Mouse (Mus musculus): ENCODE data around the gene Lbhd2.

Lbhd2 gene

GRCm38 (mm10) chr12:111447898-111448760 is 41.5 kb downstream of the Lbhd2 start:
- no peak for DNase-seq (ENCODE audit: low spot score)

GRCm38 (mm10) chr12:111448931-111449705 is 42.5 kb downstream of the Lbhd2 start:
- no peak for DNase-seq (ENCODE audit: low spot score)

- DNase-seq (ENCODE audit: low spot score): no peak
Measured at GRCm38 (mm10) chr12:111450359-111450758, 43.8 kb downstream of the Lbhd2 start.

DNA sequence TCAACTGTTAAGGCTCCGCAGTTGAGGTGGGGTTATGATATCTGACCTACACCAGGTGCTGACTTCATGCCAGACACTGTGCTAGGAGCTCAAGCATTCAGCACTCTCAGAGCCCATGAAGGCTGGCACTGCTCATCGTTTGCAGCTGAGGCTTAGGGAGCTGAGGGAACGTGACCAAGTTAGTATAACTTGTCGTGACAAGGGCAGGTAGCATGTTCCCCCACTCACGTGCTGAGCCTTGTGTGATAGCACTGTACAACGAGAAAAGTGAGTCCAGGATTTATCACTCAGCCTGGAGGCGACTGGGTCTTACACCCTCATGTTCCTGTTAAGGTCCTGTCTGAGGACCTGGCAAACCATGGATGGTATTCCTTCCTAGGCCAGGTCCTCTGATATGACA is 45.0 kb downstream of the Lbhd2 start:
- no peak for DNase-seq (ENCODE audit: low spot score)

DNA sequence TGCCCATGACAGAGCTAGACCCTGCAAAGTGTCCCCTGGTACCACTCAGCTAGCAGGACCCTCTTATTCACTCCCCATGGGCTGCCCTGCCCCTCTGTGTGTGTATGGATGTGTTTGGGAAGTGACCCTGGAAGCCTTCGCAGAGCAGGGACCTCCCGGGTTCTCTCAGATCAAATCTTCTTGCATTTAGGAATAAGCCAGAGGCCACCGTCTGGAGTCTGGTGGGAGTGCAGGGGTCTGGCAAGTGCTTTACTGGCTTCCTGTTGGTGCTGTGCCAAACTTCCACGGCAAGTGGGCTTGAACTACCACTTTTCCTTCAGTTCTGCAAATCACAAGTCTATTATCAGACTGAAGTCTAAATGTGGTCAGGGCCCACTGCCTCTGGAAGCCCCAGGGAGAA is 47.4 kb downstream of the Lbhd2 start:
- no peak for DNase-seq (ENCODE audit: low spot score)

GRCm38 (mm10) chr12:111454543-111455280 is 48.1 kb downstream of the Lbhd2 start:
- no peak for DNase-seq (ENCODE audit: low spot score)

DNA sequence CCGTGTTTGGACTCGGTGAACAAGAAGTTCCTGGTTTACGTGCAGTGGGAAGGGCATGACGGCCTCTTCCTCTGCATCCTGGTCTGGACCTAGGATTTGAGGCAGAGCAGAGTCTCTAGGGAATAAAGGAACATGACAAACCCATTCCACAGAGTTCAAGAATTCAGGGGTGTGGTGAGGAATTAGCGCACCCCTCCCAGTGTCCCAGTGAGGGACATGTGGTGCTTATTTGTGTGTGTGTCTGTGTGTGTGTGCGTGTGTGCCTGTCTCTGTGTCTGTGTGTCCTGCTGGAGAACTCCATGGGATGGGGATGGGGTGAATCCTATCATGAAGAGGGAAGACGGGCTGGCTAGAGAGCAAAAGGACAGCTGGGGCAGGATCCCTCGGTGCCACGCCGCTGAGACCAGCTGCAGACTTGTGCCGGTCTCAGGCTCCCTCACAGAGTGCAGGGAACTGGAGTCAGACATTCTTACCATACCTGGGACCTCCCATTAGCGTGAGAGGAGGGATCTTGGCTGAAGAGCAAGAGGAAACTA is 48.8 kb downstream of the Lbhd2 start:
- no peak for DNase-seq (ENCODE audit: low spot score)

DNA sequence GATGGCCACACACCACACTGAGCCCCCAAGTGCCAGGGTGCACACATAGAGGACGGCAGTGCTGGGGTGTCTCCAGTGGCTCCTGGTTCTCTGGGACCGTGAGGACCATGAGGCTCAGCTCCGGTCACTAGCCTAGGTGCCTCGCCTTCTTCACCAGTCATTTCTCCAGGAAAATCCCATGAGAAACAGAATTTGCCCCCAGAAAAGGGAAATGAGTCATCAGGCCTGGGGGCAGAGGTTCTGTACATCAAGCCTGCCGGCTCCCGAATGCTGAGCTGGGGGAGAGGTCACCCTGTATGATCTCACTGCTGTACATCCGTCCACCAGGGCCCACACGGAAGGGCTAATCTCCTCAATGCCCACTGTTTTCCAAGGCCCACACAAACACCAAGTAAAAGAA is 49.3 kb downstream of the Lbhd2 start:
- no peak for DNase-seq (ENCODE audit: low spot score)

- no peak for DNase-seq (ENCODE audit: low spot score)
Measured at GRCm38 (mm10) chr12:111457742-111458141, 51.1 kb downstream of the Lbhd2 start.

Measured in left cerebral cortex, adult 11 months (tissue).